Mouse (Mus musculus): ENCODE measurements around the gene Fthl17c. TPM values are rescaled to one million over a fixed set of nuclear protein-coding genes. Genes with fewer than 3 reads are reported as not detected.

The Fthl17c gene
- polyA plus RNA-seq (2017; shearing (Covaris generic)), result under 1 TPM in 1 of 2 experiments, not detected in 1; 0.67 TPM

DNA sequence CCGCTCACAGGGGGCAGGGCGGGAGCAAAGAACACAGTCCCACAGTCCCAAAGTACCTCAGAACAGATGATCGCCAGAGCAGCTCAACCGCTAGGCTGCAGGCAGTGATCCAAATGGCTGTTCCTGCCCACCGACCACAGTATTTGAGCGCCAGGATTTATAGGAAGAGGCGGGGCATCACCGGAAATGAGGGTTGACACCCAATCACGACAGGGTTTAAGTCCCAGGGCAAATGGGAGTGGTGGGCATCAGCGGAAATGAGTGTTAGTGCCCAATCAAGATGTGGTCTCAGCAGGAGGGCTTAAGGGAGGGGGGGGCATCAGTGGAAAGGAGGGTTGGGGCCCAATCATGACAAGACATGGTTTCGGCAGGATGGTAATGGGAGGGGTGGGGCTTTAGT lies at the start of gene Fthl17c:
TSS of gene Fthl17c (minus strand) at position 101 of the 400 bp plus-strand sequence.

DNA sequence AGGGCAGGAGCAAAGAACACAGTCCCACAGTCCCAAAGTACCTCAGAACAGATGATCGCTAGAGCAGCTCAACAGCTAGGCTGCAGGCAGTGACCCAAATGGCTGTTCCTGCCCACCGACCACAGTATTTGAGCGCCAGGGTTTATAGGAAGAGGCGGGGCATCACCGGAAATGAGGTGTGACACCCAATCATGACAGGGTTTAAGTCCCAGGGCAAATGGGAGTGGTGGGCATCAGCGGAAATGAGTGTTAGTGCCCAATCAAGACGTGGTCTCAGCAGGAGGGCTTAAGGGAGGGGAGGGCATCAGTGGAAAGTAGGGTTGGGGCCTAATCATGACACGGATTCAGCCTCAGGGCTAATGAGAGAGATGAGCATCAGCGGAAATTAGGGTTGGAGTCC lies 10.3 kb upstream of the Fthl17c start, which contains the start of gene Fthl17d:
TSS of gene Fthl17d (minus strand) at position 101 of the 400 bp plus-strand sequence.

DNA sequence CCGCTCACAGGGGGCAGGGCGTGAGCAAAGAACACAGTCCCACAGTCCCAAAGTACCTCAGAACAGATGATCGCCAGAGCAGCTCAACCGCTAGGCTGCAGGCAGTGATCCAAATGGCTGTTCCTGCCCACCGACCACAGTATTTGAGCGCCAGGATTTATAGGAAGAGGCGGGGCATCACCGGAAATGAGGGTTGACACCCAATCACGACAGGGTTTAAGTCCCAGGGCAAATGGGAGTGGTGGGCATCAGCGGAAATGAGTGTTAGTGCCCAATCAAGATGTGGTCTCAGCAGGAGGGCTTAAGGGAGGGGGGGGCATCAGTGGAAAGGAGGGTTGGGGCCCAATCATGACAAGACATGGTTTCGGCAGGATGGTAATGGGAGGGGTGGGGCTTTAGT lies 13.5 kb downstream of the Fthl17c start, which contains the start of gene Fthl17b:
TSS of gene Fthl17b (minus strand) at position 101 of the 400 bp plus-strand sequence.

Other genes with a start within 250 kb of the Fthl17c start
- gene Ssx9, start 228.1 kb downstream of the Fthl17c start, polyA plus RNA-seq (2017; shearing (Covaris generic)), result not detected
- not detected for gene Ssxb5, start 172.9 kb downstream of the Fthl17c start, polyA plus RNA-seq (2017; shearing (Covaris generic))
- gene Gm6592, start 132.6 kb downstream of the Fthl17c start, polyA plus RNA-seq (2017; shearing (Covaris generic)), result not detected
- under 1 TPM in 1 of 2 experiments, not detected in 1; 0.39 TPM for gene Gm5751, start 102.3 kb downstream of the Fthl17c start, polyA plus RNA-seq (2017; shearing (Covaris generic))
- gene B630019K06Rik, start 84.2 kb downstream of the Fthl17c start, polyA plus RNA-seq (2017; shearing (Covaris generic)), result 1 to 10 TPM in 1 of 2 experiments, under 1 TPM in 1; 0.58 to 3.6 TPM
- not detected for gene Fthl17b, start 13.6 kb downstream of the Fthl17c start, polyA plus RNA-seq (2017; shearing (Covaris generic))
- gene Fthl17d, start 10.2 kb upstream of the Fthl17c start, polyA plus RNA-seq (2017; shearing (Covaris generic)), result not detected
- gene Fthl17e, start 56.9 kb upstream of the Fthl17c start, polyA plus RNA-seq (2017; shearing (Covaris generic)), result not detected
- not detected for gene Fthl17f, start 86.5 kb upstream of the Fthl17c start, polyA plus RNA-seq (2017; shearing (Covaris generic))
- not detected for gene 4930402K13Rik, start 128.0 kb upstream of the Fthl17c start, polyA plus RNA-seq (2017; shearing (Covaris generic))
- gene Lancl3, start 223.3 kb upstream of the Fthl17c start, polyA plus RNA-seq (2017; shearing (Covaris generic)), result 1 to 10 TPM in 1 of 2 experiments, under 1 TPM in 1; 0.66 to 1.0 TPM